Comparison of ENCODE assay signal across 16 mouse cellular contexts in genomic region chr1:187896291-187896690, GRCm38 (mm10).
"Had no signal": no experiment of that assay in that cellular context is flagged by ENCODE, and none has a peak within 500 bp of the region (broad histone marks: within the 10 kb centered on the region; RNA-seq: fewer than 3 reads in every experiment).

No protein-coding gene starts in this region.

- H3K27ac ChIP-seq: kidney, postnatal 0 days; limb, embryonic 15.5 days; liver, embryonic 15.5 days; midbrain, embryonic 10.5 days; neural tube, embryonic 15.5 days had no signal

- H3K4me1 ChIP-seq: limb, embryonic 15.5 days; liver, embryonic 15.5 days; neural tube, embryonic 15.5 days had no signal

- H3K4me2 ChIP-seq: limb, embryonic 15.5 days; liver, embryonic 15.5 days; lung, embryonic 14.5 days; neural tube, embryonic 15.5 days had no signal

- H3K4me3 ChIP-seq: limb, embryonic 15.5 days; liver, embryonic 15.5 days; midbrain, embryonic 10.5 days; myocyte; neural tube, embryonic 15.5 days had no signal

- H3K27me3 ChIP-seq: limb, embryonic 15.5 days; liver, embryonic 15.5 days; neural tube, embryonic 15.5 days had no signal

- H3K36me3 ChIP-seq: limb, embryonic 15.5 days; liver, embryonic 15.5 days; midbrain, embryonic 10.5 days; neural tube, embryonic 15.5 days had no signal

- DNase-seq: kidney, postnatal 36 days; layer of hippocampus, adult 9-11 months; layer of hippocampus, postnatal 36 days; lung, embryonic 14.5 days; lung, postnatal 10 days; lung, postnatal 4 days; midbrain, embryonic 14.5 days; spleen, adult 18-20 months; thymus, adult 18-20 months; thymus, postnatal 14 days had no signal

- H3K9me3 ChIP-seq: limb, embryonic 15.5 days; liver, embryonic 15.5 days; midbrain, embryonic 10.5 days; neural tube, embryonic 15.5 days had no signal

- H3K9ac ChIP-seq: limb, embryonic 15.5 days; liver, embryonic 15.5 days; lung, embryonic 14.5 days; neural tube, embryonic 15.5 days had no signal
